Mouse (Mus musculus) heart, embryonic 14.5 days (tissue): ENCODE measurements at regions not wholly inside any gene's neighbourhood (a gene's known extent, or its start where the extent isn't known, plus 50 kb on each side); places are given as distances from the start of the nearest gene placed in this dataset.

Experiments used
- ATAC-seq: fragments of 200-750 bp; cut with Nextera tagmentation; 2 replicates; pipeline ENCODE4 v1.8.0; 2017; ENCODE audit warnings: low read depth, moderate TSS enrichment; ENCODE audit not compliant: insufficient number of reproducible peaks, insufficient read depth, low FRiP score
- H3K27ac ChIP-seq, 2 experiments: fragments of 200-500 bp in 1 of 2; fragments of 300-500 bp in 1 of 2; sonication (generic) in 1 of 2; replicated peaks in 1 of 2; 2 replicates each; pipeline ENCODE4 v1.5.1; 2012 to 2014; ENCODE audit warnings: low read depth in 2 of 2, low read length in 2 of 2, control low read depth in 1 of 2, mild to moderate bottlenecking in 1 of 2, mixed read lengths in 1 of 2; ENCODE audit not compliant: control insufficient read depth in 1 of 2, insufficient read depth in 1 of 2
- H3K27me3 ChIP-seq: fragments of 300-500 bp; sonication (generic); 2 replicates; pipeline ENCODE4 v1.6.1; 2014; ENCODE audit warnings: mild to moderate bottlenecking, low read length, control low read depth; ENCODE audit not compliant: control insufficient read depth, insufficient read depth
- H3K36me3 ChIP-seq: fragments of 300-500 bp; sonication (generic); 2 replicates; pipeline ENCODE4 v1.6.1; 2014; ENCODE audit warnings: mild to moderate bottlenecking, control low read depth, low read length, mixed read lengths; ENCODE audit not compliant: control insufficient read depth, insufficient read depth
- H3K4me1 ChIP-seq, 2 experiments: fragments of 200-500 bp in 1 of 2; fragments of 300-500 bp in 1 of 2; sonication (generic) in 1 of 2; 2 replicates each; pipeline ENCODE4 v1.6.1; 2012 to 2014; ENCODE audit warnings: low read length in 2 of 2, control low read depth in 1 of 2, mixed read lengths in 1 of 2; ENCODE audit not compliant: control insufficient read depth in 2 of 2, insufficient read depth in 2 of 2
- H3K4me2 ChIP-seq: fragments of 300-500 bp; sonication (generic); 2 replicates; pipeline ENCODE4 v1.6.1; 2014; ENCODE audit warnings: mild to moderate bottlenecking, low read length
- H3K4me3 ChIP-seq, 2 experiments: fragments of 200-500 bp in 1 of 2; fragments of 300-500 bp in 1 of 2; sonication (generic) in 1 of 2; 2 replicates each; pipeline ENCODE4 v1.5.1; 2012 to 2014; ENCODE audit warnings: low read length in 2 of 2, mild to moderate bottlenecking in 2 of 2, control low read depth in 1 of 2, low read depth in 1 of 2, moderate library complexity in 1 of 2; ENCODE audit not compliant: control insufficient read depth in 1 of 2, insufficient read depth in 1 of 2
- H3K9ac ChIP-seq: fragments of 300-500 bp; sonication (generic); 2 replicates; pipeline ENCODE4 v1.6.1; 2014; ENCODE audit warnings: mild to moderate bottlenecking, low read length
- H3K9me3 ChIP-seq: fragments of 300-500 bp; sonication (generic); 2 replicates; pipeline ENCODE4 v1.6.1; 2016; ENCODE audit warnings: low read length, control low read depth; ENCODE audit not compliant: control insufficient read depth
- WGBS: fragments of 180-500 bp; shearing (Covaris S2); extraction: QIAGEN DNeasy Blood & Tissue Kit; methylation state at CpG from one replicate; pipeline ENCODE4 v1.1.7; 2014; 5-methylcytosine and 5-hydroxymethylcytosine counted together

DNA sequence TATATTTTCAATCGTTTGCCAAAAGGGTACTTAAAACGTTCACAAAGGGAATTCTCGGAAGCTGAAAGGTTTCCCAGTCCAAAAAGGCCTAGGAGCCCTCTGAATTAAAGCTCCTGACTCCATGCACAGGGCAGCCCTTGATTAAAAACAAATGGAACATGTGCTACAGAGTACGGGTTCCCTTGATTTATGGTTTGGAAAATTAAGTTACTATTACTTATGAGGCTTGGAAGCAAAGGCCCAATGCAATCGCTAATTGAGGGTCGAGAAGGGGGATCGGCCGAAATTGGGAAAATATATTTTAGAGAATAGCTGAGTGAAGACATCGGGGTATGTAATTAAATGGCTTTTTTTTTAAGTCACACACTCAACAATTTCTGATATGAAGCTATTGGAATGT lies 219.0 kb upstream of the Sox9 start:
- no peaks in the 10 kb centered on the region for H3K36me3 ChIP-seq
- H3K4me1 ChIP-seq = no peaks in the 10 kb centered on the region
- WGBS = 90% methylated on average over 9 of the region's 9 CpGs
- 0 out of 2 replicates have a peak, but pooled peaks cover 3% of the 10 kb centered on the region for H3K9me3 ChIP-seq
- H3K4me2 ChIP-seq = no peak overlapping the region
- H3K27ac ChIP-seq = no peak overlapping the region
- no peak for ATAC-seq
- H3K27me3 ChIP-seq = no peaks in the 10 kb centered on the region
- H3K4me3 ChIP-seq = no peak overlapping the region
- H3K9ac ChIP-seq = no peak overlapping the region

DNA sequence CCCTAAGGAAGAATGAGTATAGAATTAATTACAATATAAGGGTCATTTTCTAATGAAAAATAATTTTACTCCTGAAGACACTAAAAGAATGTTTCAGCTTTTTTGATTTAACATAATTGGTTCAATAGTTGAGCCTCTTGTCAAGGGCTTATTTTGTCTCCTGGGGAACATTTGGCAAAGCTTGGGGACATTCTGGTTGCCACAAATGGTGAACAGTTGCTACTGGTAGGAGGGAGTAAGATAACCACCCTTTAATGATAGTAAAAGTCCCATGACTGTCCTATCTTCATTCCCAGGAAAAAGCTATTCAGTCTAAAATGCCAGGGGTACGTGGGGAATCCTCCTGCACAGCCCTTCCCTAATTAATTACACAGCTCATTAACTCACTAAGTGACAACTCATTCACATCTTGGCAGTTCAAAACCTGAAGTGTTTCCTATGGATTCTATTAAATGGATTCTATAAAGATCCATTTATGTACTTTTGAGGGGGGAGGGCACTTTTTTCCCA lies 217.3 kb upstream of the Sox9 start:
- H3K4me2 ChIP-seq = no peak overlapping the region
- no peak overlapping the region for H3K9ac ChIP-seq
- no peak overlapping the region for H3K4me3 ChIP-seq
- no peaks in the 10 kb centered on the region for H3K9me3 ChIP-seq
- 33% methylated on average over 1 of the region's 1 CpGs for WGBS
- H3K27me3 ChIP-seq = no peaks in the 10 kb centered on the region
- H3K4me1 ChIP-seq = no peaks in the 10 kb centered on the region
- H3K36me3 ChIP-seq = no peaks in the 10 kb centered on the region
- no peak overlapping the region for H3K27ac ChIP-seq
- no peak for ATAC-seq

DNA sequence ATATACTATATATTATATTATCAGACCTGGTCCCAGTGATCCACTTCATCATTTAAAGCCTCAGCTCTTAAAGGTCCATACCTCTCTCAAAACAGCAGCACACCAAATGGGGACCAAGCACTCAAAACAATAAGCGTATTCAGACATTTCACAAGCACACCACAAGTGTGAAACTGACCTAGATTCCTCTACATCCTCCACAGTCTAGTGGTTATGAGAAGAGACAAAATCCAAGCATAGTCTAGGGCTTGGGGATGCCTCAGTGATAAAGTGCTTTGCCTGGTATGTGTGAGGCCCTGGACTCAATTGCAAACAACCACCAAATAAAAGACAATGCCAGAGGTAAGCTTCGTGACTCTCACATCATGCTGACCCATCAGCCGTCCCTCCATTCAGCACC lies 216.0 kb upstream of the Sox9 start:
- Histone ChIP-seq H3K9ac (no peak overlapping the region), H3K27me3 (no peaks in the 10 kb centered on the region), H3K36me3 (no peaks in the 10 kb centered on the region), H3K4me2 (no peak overlapping the region), H3K9me3 (no peaks in the 10 kb centered on the region), H3K4me1 (no peaks in the 10 kb centered on the region), H3K4me3 (no peak overlapping the region), H3K27ac (no peak overlapping the region)
- 76% methylated on average over 3 of the region's 3 CpGs for WGBS
- ATAC-seq = no peak

DNA sequence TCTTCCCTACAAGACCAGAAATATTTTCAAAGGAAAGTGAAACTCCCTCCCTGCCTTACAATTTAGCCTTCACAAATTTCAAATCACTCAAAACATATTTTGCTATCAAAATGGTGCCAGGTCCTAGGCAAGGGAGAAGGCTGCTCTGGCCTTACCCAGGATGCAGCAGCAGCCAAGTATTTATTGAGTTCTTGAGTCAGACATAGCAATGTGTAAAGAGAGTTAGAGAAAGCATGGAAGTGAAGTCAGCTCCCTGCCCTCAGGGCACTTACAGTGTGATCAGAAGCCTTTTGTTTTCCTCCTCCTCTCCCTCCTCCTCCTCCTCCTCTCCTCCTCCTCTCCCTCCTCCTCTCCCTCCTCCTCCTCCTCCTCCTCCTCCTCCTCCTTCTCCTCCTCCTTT lies 194.6 kb upstream of the Sox9 start:
- Histone ChIP-seq H3K4me3 (no peak overlapping the region), H3K27me3 (no peaks in the 10 kb centered on the region), H3K36me3 (no peaks in the 10 kb centered on the region), H3K4me1 (no peaks in the 10 kb centered on the region), H3K9ac (no peak overlapping the region), H3K4me2 (no peak overlapping the region), H3K9me3 (0 out of 2 replicates have a peak, but pooled peaks cover 4% of the 10 kb centered on the region), H3K27ac (no peak overlapping the region)
- no peak for ATAC-seq

DNA sequence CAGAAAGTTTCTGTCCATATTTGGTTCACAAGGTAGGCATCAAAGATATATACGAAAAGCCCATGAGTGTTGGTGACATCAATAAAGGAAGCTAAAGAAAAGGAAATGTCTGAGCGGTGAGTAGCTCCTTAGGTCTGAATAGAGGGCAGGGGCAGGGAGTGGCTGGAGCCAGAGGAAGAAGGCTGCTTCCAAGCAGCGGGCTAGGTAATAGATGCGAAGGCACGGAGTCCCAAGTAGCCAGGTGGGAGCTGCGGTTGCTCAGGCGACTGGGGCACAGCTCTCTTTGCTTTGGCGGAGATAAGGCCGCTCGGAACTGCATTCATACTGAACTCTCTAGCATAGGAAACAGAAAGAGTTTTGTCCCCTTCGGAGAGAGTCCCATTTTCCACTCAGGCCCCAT lies 193.9 kb upstream of the Sox9 start:
- 58% methylated on average over 11 of the region's 11 CpGs for WGBS
- Histone ChIP-seq H3K36me3 (no peaks in the 10 kb centered on the region), H3K27ac (no peak overlapping the region), H3K9me3 (0 out of 2 replicates have a peak, but pooled peaks cover 4% of the 10 kb centered on the region), H3K27me3 (no peaks in the 10 kb centered on the region), H3K4me3 (no peak overlapping the region), H3K4me1 (no peaks in the 10 kb centered on the region), H3K9ac (no peak overlapping the region), H3K4me2 (no peak overlapping the region)
- ATAC-seq = no peak

DNA sequence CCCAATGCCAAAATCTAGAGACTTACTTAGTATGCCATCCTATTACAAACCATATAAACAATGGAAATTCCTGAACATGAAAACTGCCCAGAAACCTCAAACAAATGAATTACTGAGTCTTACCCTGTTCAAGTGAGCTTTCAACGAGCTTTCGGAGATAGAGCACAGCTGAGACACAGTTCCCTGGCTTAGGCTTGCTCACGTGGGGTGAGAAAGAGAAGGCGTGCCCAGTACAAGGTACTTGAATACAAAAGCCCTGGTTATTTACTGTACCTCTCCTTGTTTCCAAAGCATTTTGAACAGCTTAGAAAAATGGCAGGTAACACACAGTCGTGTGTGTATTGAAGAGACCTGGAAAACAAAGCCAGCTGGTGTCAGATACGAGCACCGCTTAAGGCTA lies 191.8 kb upstream of the Sox9 start:
- 89% methylated on average over 7 of the region's 7 CpGs for WGBS
- 0 out of 2 replicates have a peak, but pooled peaks cover 4% of the 10 kb centered on the region for H3K9me3 ChIP-seq
- no peak overlapping the region for H3K27ac ChIP-seq
- no peaks in the 10 kb centered on the region for H3K4me1 ChIP-seq
- no peak overlapping the region for H3K9ac ChIP-seq
- no peak for ATAC-seq
- no peak overlapping the region for H3K4me3 ChIP-seq
- no peaks in the 10 kb centered on the region for H3K27me3 ChIP-seq
- H3K4me2 ChIP-seq = no peak overlapping the region
- H3K36me3 ChIP-seq = no peaks in the 10 kb centered on the region

DNA sequence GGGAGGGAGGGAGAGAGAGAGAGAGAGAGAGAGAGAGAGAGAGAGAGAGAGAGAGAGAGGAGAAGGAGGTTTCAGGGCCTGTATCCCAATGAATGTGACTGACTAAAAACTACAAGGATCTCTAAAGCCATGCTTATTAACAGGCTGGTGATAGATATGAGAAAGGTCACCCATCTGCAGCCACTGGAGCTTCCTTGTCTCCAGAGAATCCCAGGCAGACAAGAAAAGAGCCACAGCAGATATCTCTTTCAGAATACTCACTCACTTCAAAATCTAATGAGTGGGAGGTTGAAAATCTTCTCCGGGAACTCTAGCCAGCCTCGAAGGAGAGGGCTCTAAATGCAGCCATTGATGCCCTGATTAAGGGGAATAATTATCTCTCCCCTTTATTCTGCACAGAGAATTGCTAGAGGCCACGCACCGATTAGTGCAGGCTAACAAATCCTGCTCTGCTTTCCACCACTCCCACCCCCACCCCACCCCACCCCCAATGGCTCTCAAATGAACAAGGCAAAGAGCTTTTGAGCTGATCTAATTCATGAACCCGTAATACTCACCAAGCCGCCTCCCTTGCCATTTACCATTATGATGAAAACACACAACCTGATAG lies 189.5 kb upstream of the Sox9 start:
- H3K36me3 ChIP-seq = no peaks in the 10 kb centered on the region
- no peak overlapping the region for H3K27ac ChIP-seq
- H3K4me1 ChIP-seq = no peaks in the 10 kb centered on the region
- 0 out of 2 replicates have a peak, but pooled peaks cover 4% of the 10 kb centered on the region for H3K9me3 ChIP-seq
- H3K4me2 ChIP-seq = no peak overlapping the region
- no peak for ATAC-seq
- 65% methylated on average over 6 of the region's 6 CpGs for WGBS
- H3K9ac ChIP-seq = no peak overlapping the region
- no peak overlapping the region for H3K4me3 ChIP-seq
- no peaks in the 10 kb centered on the region for H3K27me3 ChIP-seq

DNA sequence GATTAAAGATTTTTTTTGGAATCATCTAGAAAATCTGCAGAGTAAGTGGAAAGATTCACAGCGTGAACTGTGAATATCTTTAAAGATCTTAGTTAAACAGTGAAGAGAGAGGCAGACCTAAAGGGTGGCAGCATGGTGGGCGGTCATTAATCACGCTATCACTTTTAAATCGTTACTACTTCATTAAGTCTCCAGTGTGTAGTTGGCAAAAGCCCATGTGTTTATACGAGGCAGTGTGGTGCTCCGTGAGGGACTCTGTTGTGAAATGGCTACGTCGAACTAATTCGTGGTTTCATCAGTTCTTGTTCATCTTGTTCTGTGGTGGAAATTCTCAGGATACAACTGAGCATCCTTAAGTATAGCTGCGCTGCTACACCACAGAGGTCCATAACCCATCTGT lies 188.2 kb upstream of the Sox9 start:
- 77% methylated on average over 10 of the region's 10 CpGs for WGBS
- no peaks in the 10 kb centered on the region for H3K27me3 ChIP-seq
- no peak for ATAC-seq
- no peak overlapping the region for H3K27ac ChIP-seq
- H3K4me2 ChIP-seq = no peak overlapping the region
- H3K9ac ChIP-seq = no peak overlapping the region
- H3K4me3 ChIP-seq = no peak overlapping the region
- 0 out of 2 replicates have a peak, but pooled peaks cover 4% of the 10 kb centered on the region for H3K9me3 ChIP-seq
- H3K36me3 ChIP-seq = no peaks in the 10 kb centered on the region
- no peaks in the 10 kb centered on the region for H3K4me1 ChIP-seq
